Mouse (Mus musculus): ENCODE measurements around the gene Cpm. TPM values are rescaled to one million over a fixed set of nuclear protein-coding genes. Genes with fewer than 3 reads are reported as not detected.
"Not testable (repeated sequence)": the region's sequence is repeated elsewhere in the genome, so short reads cannot be mapped to it uniquely, and the experiment has no call there.

Gene Cpm
- polyA plus RNA-seq, 2 experiments, result 24.4 to 41.6 TPM

- H3K4me2 ChIP-seq (replicated peaks; ENCODE audit: low read depth, low read length, severe bottlenecking), result no peak overlapping the region
- H3K4me3 ChIP-seq (replicated peaks; ENCODE audit: low read length), result no peak overlapping the region
- no peaks in the 10 kb centered on the region for H3K4me1 ChIP-seq (ENCODE audit: control insufficient read depth, insufficient read depth, low read length)
- DNase-seq (ENCODE audit: low spot score) (no peak), ATAC-seq (ENCODE audit: low FRiP score, low read depth) (no peak)
- 83% methylated on average over 1 of the region's 1 CpGs for WGBS
- no peaks in the 10 kb centered on the region for H3K9me3 ChIP-seq (ENCODE audit: control insufficient read depth, low read length)
- H3K36me3 ChIP-seq (ENCODE audit: control insufficient read depth, insufficient read depth, low read length), result peaks cover 89% of the 10 kb centered on the region
- no peaks in the 10 kb centered on the region for H3K27me3 ChIP-seq (ENCODE audit: control insufficient read depth, insufficient read depth, low read length)
- no peak overlapping the region for H3K27ac ChIP-seq (replicated peaks; ENCODE audit: low read depth, low read length)
- TF ChIP-seq POLR2A (IDR thresholded peaks at IDR 0.05; ENCODE audit: borderline replicate concordance, extremely low read depth, insufficient read depth, insufficient read length), result no peak
- H3K9ac ChIP-seq (ENCODE audit: low read depth, low read length, severe bottlenecking), result no peak overlapping the region
Measured at GRCm38 (mm10) chr10:117700450-117700849, 71.2 kb downstream of the Cpm start.

- Histone ChIP-seq H3K36me3 (ENCODE audit: control insufficient read depth, insufficient read depth, low read length) (peaks cover 82% of the 10 kb centered on the region), H3K4me3 (replicated peaks; ENCODE audit: low read length) (no peak overlapping the region), H3K9me3 (ENCODE audit: control insufficient read depth, low read length) (no peaks in the 10 kb centered on the region), H3K4me1 (ENCODE audit: control insufficient read depth, insufficient read depth, low read length) (no peaks in the 10 kb centered on the region), H3K9ac (ENCODE audit: low read depth, low read length, severe bottlenecking) (no peak overlapping the region), H3K27ac (replicated peaks; ENCODE audit: low read depth, low read length) (no peak overlapping the region), H3K27me3 (ENCODE audit: control insufficient read depth, insufficient read depth, low read length) (no peaks in the 10 kb centered on the region), H3K4me2 (replicated peaks; ENCODE audit: low read depth, low read length, severe bottlenecking) (no peak overlapping the region)
- 89% methylated on average over 6 of the region's 6 CpGs for WGBS
- DNase-seq (ENCODE audit: low spot score) (no peak), ATAC-seq (ENCODE audit: low FRiP score, low read depth) (no peak)
- TF ChIP-seq POLR2A (IDR thresholded peaks at IDR 0.05; ENCODE audit: borderline replicate concordance, extremely low read depth, insufficient read depth, insufficient read length), result no peak
Measured at GRCm38 (mm10) chr10:117701034-117701829, 71.9 kb downstream of the Cpm start.

- Histone ChIP-seq H3K4me3 (replicated peaks; ENCODE audit: low read length) (no peak overlapping the region), H3K36me3 (ENCODE audit: control insufficient read depth, insufficient read depth, low read length) (peaks cover 81% of the 10 kb centered on the region), H3K9ac (ENCODE audit: low read depth, low read length, severe bottlenecking) (no peak overlapping the region), H3K9me3 (ENCODE audit: control insufficient read depth, low read length) (no peaks in the 10 kb centered on the region), H3K4me1 (ENCODE audit: control insufficient read depth, insufficient read depth, low read length) (no peaks in the 10 kb centered on the region), H3K27ac (replicated peaks; ENCODE audit: low read depth, low read length) (no peak overlapping the region), H3K4me2 (replicated peaks; ENCODE audit: low read depth, low read length, severe bottlenecking) (no peak overlapping the region), H3K27me3 (ENCODE audit: control insufficient read depth, insufficient read depth, low read length) (no peaks in the 10 kb centered on the region)
- TF ChIP-seq POLR2A (IDR thresholded peaks at IDR 0.05; ENCODE audit: borderline replicate concordance, extremely low read depth, insufficient read depth, insufficient read length), result no peak
- DNase-seq (ENCODE audit: low spot score) (no peak), ATAC-seq (ENCODE audit: low FRiP score, low read depth) (no peak)
- 96% methylated on average over 6 of the region's 6 CpGs for WGBS
Measured at GRCm38 (mm10) chr10:117702024-117702833, 72.9 kb downstream of the Cpm start.

- Histone ChIP-seq H3K4me2 (replicated peaks; ENCODE audit: low read depth, low read length, severe bottlenecking) (no peak overlapping the region), H3K36me3 (ENCODE audit: control insufficient read depth, insufficient read depth, low read length) (peaks cover 71% of the 10 kb centered on the region), H3K27me3 (ENCODE audit: control insufficient read depth, insufficient read depth, low read length) (no peaks in the 10 kb centered on the region), H3K4me1 (ENCODE audit: control insufficient read depth, insufficient read depth, low read length) (no peaks in the 10 kb centered on the region), H3K9ac (ENCODE audit: low read depth, low read length, severe bottlenecking) (no peak overlapping the region), H3K27ac (replicated peaks; ENCODE audit: low read depth, low read length) (no peak overlapping the region), H3K9me3 (ENCODE audit: control insufficient read depth, low read length) (no peaks in the 10 kb centered on the region), H3K4me3 (replicated peaks; ENCODE audit: low read length) (no peak overlapping the region)
- no peak for TF ChIP-seq POLR2A (IDR thresholded peaks at IDR 0.05; ENCODE audit: borderline replicate concordance, extremely low read depth, insufficient read depth, insufficient read length)
- ATAC-seq (ENCODE audit: low FRiP score, low read depth) (no peak), DNase-seq (ENCODE audit: low spot score) (no peak)
- WGBS, result 89% methylated on average over 3 of the region's 3 CpGs
Measured at GRCm38 (mm10) chr10:117703506-117703905, 74.2 kb downstream of the Cpm start.

GRCm38 (mm10) chr10:117704314-117704963 lies 75.1 kb downstream of the Cpm start:
- H3K9ac ChIP-seq (ENCODE audit: low read depth, low read length, severe bottlenecking); H3K4me2 ChIP-seq (replicated peaks; ENCODE audit: low read depth, low read length, severe bottlenecking); H3K9me3 ChIP-seq (ENCODE audit: control insufficient read depth, low read length); H3K4me1 ChIP-seq (ENCODE audit: control insufficient read depth, insufficient read depth, low read length); H3K4me3 ChIP-seq (replicated peaks; ENCODE audit: low read length); H3K27ac ChIP-seq (replicated peaks; ENCODE audit: low read depth, low read length); ATAC-seq (ENCODE audit: low FRiP score, low read depth); H3K27me3 ChIP-seq (ENCODE audit: control insufficient read depth, insufficient read depth, low read length); DNase-seq (ENCODE audit: low spot score): not testable (repeated sequence)
- 96% methylated on average over 6 of the region's 6 CpGs for WGBS
- H3K36me3 ChIP-seq (ENCODE audit: control insufficient read depth, insufficient read depth, low read length), result peaks cover 71% of the 10 kb centered on the region
